Mouse (Mus musculus) neural tube, embryonic 11.5 days (tissue): ENCODE measurements around the gene Rbms3. TPM values are rescaled to one million over a fixed set of nuclear protein-coding genes. Genes with fewer than 3 reads are reported as not detected.

Experiments
- ATAC-seq: fragments of 200-750 bp; cut with Nextera tagmentation; 2 replicates; pipeline ENCODE4 v1.8.0; 2017; ENCODE audit warnings: moderate number of reproducible peaks, mild to moderate bottlenecking, moderate TSS enrichment, moderate library complexity; ENCODE audit not compliant: insufficient read depth, low FRiP score, low TSS enrichment
- DNase-seq: peaks from one replicate; pipeline ENCODE4 v3.0.0-alpha.2; 2015; ENCODE audit warnings: low spot score
- H3K27ac ChIP-seq: fragments of 300-500 bp; sonication (generic); 2 replicates; pipeline ENCODE4 v1.5.1; 2014; ENCODE audit warnings: low read depth, mild to moderate bottlenecking, low read length
- H3K27me3 ChIP-seq: fragments of 300-500 bp; sonication (generic); 2 replicates; pipeline ENCODE4 v1.6.1; 2014; ENCODE audit warnings: mild to moderate bottlenecking, low read length, mixed read lengths; ENCODE audit not compliant: control insufficient read depth, insufficient read depth
- H3K36me3 ChIP-seq: fragments of 300-500 bp; sonication (generic); 2 replicates; pipeline ENCODE4 v1.6.1; 2014; ENCODE audit warnings: mild to moderate bottlenecking, low read length, moderate library complexity, mixed read lengths; ENCODE audit not compliant: control insufficient read depth, insufficient read depth
- H3K4me1 ChIP-seq: fragments of 300-500 bp; sonication (generic); 2 replicates; pipeline ENCODE4 v1.6.1; 2014; ENCODE audit warnings: low read length, mixed read lengths; ENCODE audit not compliant: control insufficient read depth, insufficient read depth
- H3K4me2 ChIP-seq: fragments of 300-500 bp; sonication (generic); 2 replicates; pipeline ENCODE4 v1.6.1; 2014; ENCODE audit warnings: low read depth, mild to moderate bottlenecking, moderate library complexity
- H3K4me3 ChIP-seq: fragments of 300-500 bp; sonication (generic); 2 replicates; pipeline ENCODE4 v1.5.1; 2014; ENCODE audit warnings: low read depth, low read length
- H3K9ac ChIP-seq: fragments of 300-500 bp; sonication (generic); 2 replicates; pipeline ENCODE4 v1.6.1; 2014; ENCODE audit warnings: mild to moderate bottlenecking, low read length
- H3K9me3 ChIP-seq: fragments of 300-500 bp; sonication (generic); 2 replicates; pipeline ENCODE4 v1.6.1; 2016; ENCODE audit warnings: low read length; ENCODE audit not compliant: control insufficient read depth
- WGBS: fragments of 180-500 bp; shearing (Covaris S2); extraction: QIAGEN DNeasy Blood & Tissue Kit; methylation state at CpG from one replicate; pipeline ENCODE4 v1.1.7; 2014; 5-methylcytosine and 5-hydroxymethylcytosine counted together
- polyA plus RNA-seq: library from polyadenylated mRNA; unstranded; fragments of >200 nt; fragmentation: Nextera tagmentation; extraction: Ambion mirVana; gene quantifications from 2 replicates; pipeline ENCODE4 v1.2.1, GENCODE M21; 2014

Gene Rbms3
- polyA plus RNA-seq, 1 experiment from 2014 or later = 60.1 TPM

DNA sequence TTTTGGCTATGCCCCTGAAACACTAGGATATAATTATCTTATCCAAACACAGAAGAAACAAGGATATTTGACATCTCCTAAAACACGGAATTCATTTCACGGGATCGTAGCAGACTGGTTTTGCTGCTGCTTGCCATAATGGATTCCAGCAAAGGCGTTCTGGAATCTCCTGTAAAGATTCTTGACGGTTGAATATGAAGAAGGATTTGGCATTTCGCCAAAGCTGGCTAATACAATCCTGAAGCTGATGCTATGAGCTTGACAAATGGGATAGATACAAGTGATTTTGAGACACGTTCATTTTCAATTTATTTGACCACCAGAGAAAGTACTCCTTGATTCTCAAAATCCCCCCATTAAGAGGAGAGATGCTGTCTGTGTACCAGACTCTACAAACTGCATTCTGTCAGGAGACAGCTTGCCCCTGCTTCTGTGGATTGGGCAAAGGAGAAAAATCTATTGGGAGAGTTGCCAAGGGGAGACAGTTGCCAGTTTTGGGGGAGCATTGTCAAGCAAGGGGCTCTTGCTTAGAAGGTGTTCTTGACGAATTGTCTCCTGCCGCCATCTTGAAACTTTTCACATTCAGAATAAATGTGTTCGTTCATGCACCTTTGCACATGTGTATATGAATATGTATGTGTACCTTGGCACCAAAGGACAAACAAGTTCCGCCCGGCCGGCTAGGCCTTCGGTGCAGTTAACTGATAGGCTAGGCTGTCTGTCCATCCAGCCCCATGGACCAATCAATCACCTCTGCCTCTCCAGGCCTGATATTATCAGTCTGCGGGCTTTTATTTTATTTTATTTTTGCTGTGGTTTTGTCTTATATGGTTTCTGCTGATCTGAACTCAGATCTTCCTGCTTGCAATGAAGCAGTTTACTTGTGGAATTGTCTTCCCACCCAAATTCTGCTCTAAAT lies 442.3 kb downstream of the Rbms3 start:
- no peaks in the 10 kb centered on the region for H3K27me3 ChIP-seq
- H3K36me3 ChIP-seq = no peaks in the 10 kb centered on the region
- H3K4me3 ChIP-seq = no peak overlapping the region
- ATAC-seq (no peak), DNase-seq (no peak)
- no peaks in the 10 kb centered on the region for H3K4me1 ChIP-seq
- no peaks in the 10 kb centered on the region for H3K9me3 ChIP-seq
- H3K9ac ChIP-seq = no peak overlapping the region
- WGBS = 91% methylated on average over 15 of the region's 15 CpGs
- no peak overlapping the region for H3K4me2 ChIP-seq
- H3K27ac ChIP-seq = no peak overlapping the region

DNA sequence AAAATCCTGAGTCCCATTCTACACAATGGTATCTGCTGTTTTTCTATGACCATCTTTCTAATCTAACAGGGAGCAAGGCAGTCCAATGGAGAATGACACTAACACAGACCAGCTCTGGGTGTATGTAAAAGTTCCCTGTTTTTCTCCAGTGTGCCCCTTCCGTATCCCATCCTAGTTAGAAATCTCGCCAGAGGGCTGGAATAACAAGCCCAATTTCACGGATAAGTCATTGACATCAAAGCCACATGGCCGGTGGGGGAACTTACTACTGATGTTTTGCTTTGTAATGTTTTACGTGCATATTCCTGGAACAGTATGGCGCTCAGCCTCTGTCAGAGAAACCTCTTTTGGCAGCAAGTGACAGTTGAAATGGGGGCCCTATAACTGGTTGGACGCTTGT lies 449.1 kb downstream of the Rbms3 start:
- Histone ChIP-seq H3K9me3 (no peaks in the 10 kb centered on the region), H3K4me1 (no peaks in the 10 kb centered on the region), H3K4me2 (no peak overlapping the region), H3K36me3 (no peaks in the 10 kb centered on the region), H3K9ac (no peak overlapping the region), H3K4me3 (no peak overlapping the region), H3K27me3 (no peaks in the 10 kb centered on the region), H3K27ac (no peak overlapping the region)
- ATAC-seq (no peak), DNase-seq (no peak)
- WGBS = 55% methylated on average over 7 of the region's 7 CpGs

DNA sequence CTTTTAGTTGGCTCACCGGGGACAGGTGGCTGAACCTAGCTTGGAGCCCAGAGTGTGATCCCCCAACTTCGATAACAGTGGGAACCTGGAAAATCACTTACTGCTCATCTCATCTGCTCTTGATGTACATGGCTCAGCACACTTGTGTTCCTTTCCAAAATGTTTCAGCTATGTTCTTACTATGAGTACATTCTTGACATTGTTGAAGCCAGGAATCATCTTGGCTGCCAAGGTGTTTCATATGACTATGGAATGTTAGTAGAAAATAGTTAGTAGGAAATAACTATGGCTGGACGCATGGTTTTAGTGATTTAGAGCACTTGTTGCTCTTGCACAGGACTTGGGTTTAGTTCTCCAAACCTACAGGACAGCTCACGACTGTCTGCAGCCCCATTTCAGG lies 451.3 kb downstream of the Rbms3 start:
- DNase-seq (no peak), ATAC-seq (no peak)
- Histone ChIP-seq H3K27me3 (no peaks in the 10 kb centered on the region), H3K4me3 (no peak overlapping the region), H3K27ac (no peak overlapping the region), H3K4me2 (no peak overlapping the region), H3K9ac (no peak overlapping the region), H3K4me1 (no peaks in the 10 kb centered on the region), H3K9me3 (no peaks in the 10 kb centered on the region), H3K36me3 (no peaks in the 10 kb centered on the region)
- WGBS = 84% methylated on average over 4 of the region's 4 CpGs

DNA sequence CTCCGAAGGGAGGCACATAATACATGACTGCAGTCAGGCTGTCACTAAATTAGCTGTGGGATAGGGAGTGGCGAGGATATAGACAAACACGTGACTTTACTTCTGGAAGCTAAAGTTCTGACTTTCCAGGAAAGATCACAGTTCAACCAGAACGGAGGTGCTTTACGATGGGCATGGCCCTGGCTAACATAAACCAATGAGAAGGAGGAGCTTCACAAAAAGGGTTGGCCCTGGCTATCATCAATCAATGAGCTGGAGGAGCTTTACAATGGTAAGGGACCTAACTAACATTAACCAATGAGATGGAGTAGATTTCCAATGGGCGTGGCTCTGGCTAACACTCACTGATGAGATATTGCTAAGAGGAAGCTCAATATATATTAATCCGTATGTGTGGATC lies 457.2 kb downstream of the Rbms3 start:
- H3K9me3 ChIP-seq = no peaks in the 10 kb centered on the region
- H3K4me3 ChIP-seq = no peak overlapping the region
- H3K4me1 ChIP-seq = no peaks in the 10 kb centered on the region
- DNase-seq (no peak), ATAC-seq (no peak)
- 66% methylated on average over 7 of the region's 7 CpGs for WGBS
- H3K4me2 ChIP-seq = no peak overlapping the region
- H3K27ac ChIP-seq = no peak overlapping the region
- no peak overlapping the region for H3K9ac ChIP-seq
- H3K27me3 ChIP-seq = no peaks in the 10 kb centered on the region
- H3K36me3 ChIP-seq = no peaks in the 10 kb centered on the region

DNA sequence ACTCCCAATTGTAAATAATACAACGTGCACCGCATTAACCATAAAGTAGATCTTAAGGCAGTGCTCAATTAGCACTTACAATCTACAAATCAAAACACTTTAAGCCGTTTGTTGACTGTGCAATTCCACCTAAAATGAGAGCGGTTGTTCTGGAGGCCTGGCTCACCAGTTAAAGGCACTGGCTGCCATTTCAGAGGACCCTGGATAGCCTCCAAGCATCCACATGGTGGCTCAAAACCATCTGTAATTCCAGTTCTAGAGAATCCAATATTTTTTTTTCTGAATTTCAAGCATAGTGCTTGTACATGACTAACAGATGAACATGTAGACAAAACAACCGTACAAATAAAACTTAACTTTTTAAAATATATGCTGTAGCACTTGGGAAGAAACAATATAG lies 460.5 kb downstream of the Rbms3 start:
- ATAC-seq (no peak), DNase-seq (no peak)
- Histone ChIP-seq H3K9me3 (no peaks in the 10 kb centered on the region), H3K27ac (no peak overlapping the region), H3K27me3 (no peaks in the 10 kb centered on the region), H3K36me3 (no peaks in the 10 kb centered on the region), H3K4me1 (no peaks in the 10 kb centered on the region), H3K4me3 (no peak overlapping the region), H3K4me2 (no peak overlapping the region), H3K9ac (no peak overlapping the region)
- WGBS = 93% methylated on average over 5 of the region's 5 CpGs

DNA sequence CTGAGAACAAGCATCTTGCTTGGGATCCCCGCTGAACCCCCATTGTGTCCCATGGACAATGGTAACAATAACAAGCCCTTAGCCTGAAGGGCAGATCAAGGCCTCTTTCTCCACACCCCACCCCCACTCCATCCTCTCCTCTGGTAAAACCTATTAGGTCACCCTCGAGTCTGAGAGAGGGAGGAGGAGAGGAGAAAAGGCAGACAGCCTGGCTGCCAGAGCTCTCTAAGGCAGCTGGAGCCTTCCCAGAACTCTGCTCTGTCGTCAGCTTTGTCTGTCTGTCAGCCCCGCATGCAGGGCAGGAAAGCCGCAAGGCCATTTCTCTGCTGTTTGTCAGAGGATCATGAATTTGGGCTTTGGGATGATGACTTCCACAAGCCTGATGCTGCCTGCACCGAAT lies 466.6 kb downstream of the Rbms3 start:
- H3K27me3 ChIP-seq = no peaks in the 10 kb centered on the region
- H3K36me3 ChIP-seq = no peaks in the 10 kb centered on the region
- no peak overlapping the region; the same call in 1 of the 2 replicates for H3K27ac ChIP-seq
- ATAC-seq (peak; percentile 41; the same call in 1 of the 2 replicates), DNase-seq (peak; percentile 35)
- no peak overlapping the region for H3K4me3 ChIP-seq
- H3K9ac ChIP-seq = no peak overlapping the region
- WGBS = 22% methylated on average over 6 of the region's 6 CpGs
- H3K9me3 ChIP-seq = no peaks in the 10 kb centered on the region
- H3K4me2 ChIP-seq = no peak overlapping the region
- peaks cover 6% of the 10 kb centered on the region; the same call in 1 of the 2 replicates for H3K4me1 ChIP-seq

DNA sequence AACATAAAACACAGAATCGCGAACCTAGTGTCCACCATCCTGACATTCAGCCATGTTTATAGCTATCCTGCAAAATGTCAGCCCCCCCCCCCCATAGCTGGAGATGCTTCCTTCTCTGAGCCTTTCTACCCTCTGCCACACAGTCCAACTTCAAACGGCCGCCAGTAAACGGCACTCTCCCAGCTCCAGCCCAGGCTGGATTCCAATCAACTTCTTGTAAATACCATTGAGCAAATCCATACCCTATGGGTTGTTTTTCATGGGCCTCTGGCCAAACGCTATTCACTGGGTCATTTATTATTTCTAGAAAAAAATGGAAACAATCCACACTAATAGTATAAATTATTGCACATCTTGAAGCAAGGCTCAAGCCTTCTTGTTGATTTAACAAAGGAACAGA lies 468.6 kb downstream of the Rbms3 start:
- H3K4me3 ChIP-seq = no peak overlapping the region
- 47% methylated on average over 6 of the region's 6 CpGs for WGBS
- H3K36me3 ChIP-seq = no peaks in the 10 kb centered on the region
- H3K9me3 ChIP-seq = no peaks in the 10 kb centered on the region
- H3K4me2 ChIP-seq = no peak overlapping the region
- peak; percentile 17; the same call in 1 of the 2 replicates for ATAC-seq
- DNase-seq = no peak
- no peaks in the 10 kb centered on the region for H3K27me3 ChIP-seq
- no peak overlapping the region for H3K9ac ChIP-seq
- peaks cover 6% of the 10 kb centered on the region; the same call in 1 of the 2 replicates for H3K4me1 ChIP-seq
- no peak overlapping the region for H3K27ac ChIP-seq

DNA sequence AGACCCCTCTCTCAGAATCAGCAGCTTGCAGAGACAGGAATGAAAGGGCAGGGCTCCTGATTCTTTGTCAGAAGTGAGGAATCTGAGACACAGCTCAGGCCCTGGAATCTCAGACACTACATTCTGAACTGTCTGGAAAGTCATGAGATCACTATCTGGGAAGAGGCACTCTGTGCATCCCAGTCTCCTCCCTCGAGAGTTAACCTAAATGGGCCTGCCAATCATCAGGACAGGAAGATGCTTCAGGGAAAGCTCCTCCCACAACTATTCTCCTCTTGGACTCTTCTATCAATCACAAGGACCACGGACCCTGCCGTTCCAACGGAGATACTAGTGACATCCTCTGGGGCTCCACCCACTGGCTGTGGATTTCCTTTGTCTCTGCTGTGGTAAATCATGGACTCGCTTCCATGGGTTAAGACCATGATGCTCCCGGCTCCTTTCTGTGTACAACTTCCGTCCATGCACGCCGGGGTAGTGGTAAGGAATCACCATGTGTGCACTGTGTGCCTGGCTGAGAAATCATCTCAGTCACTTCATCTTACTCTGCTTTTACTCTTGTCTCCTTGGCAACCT lies 473.3 kb downstream of the Rbms3 start:
- Histone ChIP-seq H3K9ac (no peak overlapping the region), H3K36me3 (no peaks in the 10 kb centered on the region), H3K27me3 (no peaks in the 10 kb centered on the region), H3K4me3 (no peak overlapping the region), H3K27ac (0 out of 2 replicates have a peak overlapping the region, but pooled peaks have one; percentile 53), H3K9me3 (no peaks in the 10 kb centered on the region), H3K4me2 (no peak overlapping the region), H3K4me1 (no peaks in the 10 kb centered on the region; the same call in none of the 2 replicates)
- peak; percentile 33 for DNase-seq
- 56% methylated on average over 9 of the region's 9 CpGs for WGBS
- peak; percentile 38; the same call in 1 of the 2 replicates for ATAC-seq
